Mouse (Mus musculus): ENCODE results near the gene Fancd2os.

DNA sequence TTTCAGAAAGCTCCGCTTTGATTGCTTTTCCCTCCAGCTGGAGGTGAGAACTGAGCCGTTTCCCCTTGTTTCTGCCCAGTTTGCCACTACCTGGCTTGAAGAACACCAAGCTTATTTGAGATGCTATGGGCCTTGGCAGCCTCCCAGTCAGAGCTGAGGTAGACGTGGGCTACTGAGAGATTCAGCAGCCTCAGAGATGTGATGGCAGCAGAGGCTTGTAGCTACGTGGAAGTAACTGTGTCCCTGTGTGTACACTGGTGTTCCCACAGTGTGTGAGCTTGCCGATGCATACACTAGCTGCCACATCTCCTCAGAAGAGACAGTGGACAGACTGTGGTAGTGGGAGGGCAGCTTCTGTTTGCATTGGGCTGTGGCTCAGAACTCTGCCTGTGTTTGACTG, 15.4 kb downstream of the Fancd2os start:
- TF ChIP-seq CTCF (IDR thresholded peaks at IDR 0.05; ENCODE audit: borderline replicate concordance, insufficient read depth, low read depth, low read length) (no peak), POLR2A (IDR thresholded peaks at IDR 0.05; ENCODE audit: borderline replicate concordance, insufficient read depth, low read length) (no peak)

All from cerebellum, adult 2 months (tissue).